Mouse (Mus musculus) intestine, embryonic 14.5 days (tissue): ENCODE data around the gene Cdc6. TPM values are rescaled to one million over a fixed set of nuclear protein-coding genes. Genes with fewer than 3 reads are reported as not detected.

ENCODE experiments used
- ATAC-seq: fragments of 200-750 bp; cut with Nextera tagmentation; replicated peaks from 2 replicates; pipeline ENCODE4 v1.8.0; 2017; ENCODE audit warnings: low read depth, moderate number of reproducible peaks, moderate TSS enrichment, moderate library complexity; ENCODE audit not compliant: low FRiP score, low TSS enrichment
- DNase-seq: peaks from one replicate; pipeline ENCODE4 v3.0.0-alpha.2; 2018; ENCODE audit warnings: low spot score
- H3K27ac ChIP-seq: fragments of 300-500 bp; sonication (generic); 2 replicates; pipeline ENCODE4 v1.5.1; 2014; ENCODE audit warnings: low read depth, mild to moderate bottlenecking, control low read depth
- H3K27me3 ChIP-seq: fragments of 300-500 bp; sonication (generic); replicated peaks from 2 replicates; pipeline ENCODE4 v1.6.1; 2014; ENCODE audit warnings: low read length, control low read depth; ENCODE audit not compliant: control insufficient read depth, insufficient read depth
- H3K36me3 ChIP-seq: fragments of 300-500 bp; sonication (generic); 2 replicates; pipeline ENCODE4 v1.6.1; 2014; ENCODE audit warnings: low read length, control low read depth; ENCODE audit not compliant: control insufficient read depth, insufficient read depth
- H3K4me1 ChIP-seq: fragments of 300-500 bp; sonication (generic); replicated peaks from 2 replicates; pipeline ENCODE4 v1.6.1; 2014; ENCODE audit warnings: low read length, control low read depth, mixed read lengths; ENCODE audit not compliant: control insufficient read depth, insufficient read depth
- H3K4me2 ChIP-seq: fragments of 300-500 bp; sonication (generic); 2 replicates; pipeline ENCODE4 v1.6.1; 2014; ENCODE audit warnings: low read length
- H3K4me3 ChIP-seq: fragments of 300-500 bp; sonication (generic); 2 replicates; pipeline ENCODE4 v1.5.1; 2014; ENCODE audit warnings: low read depth, low read length, control low read depth, mixed read lengths
- H3K9ac ChIP-seq: fragments of 300-500 bp; sonication (generic); 2 replicates; pipeline ENCODE4 v1.6.1; 2014; ENCODE audit warnings: mild to moderate bottlenecking, low read length
- H3K9me3 ChIP-seq: fragments of 300-500 bp; sonication (generic); 2 replicates; pipeline ENCODE4 v1.6.1; 2016; ENCODE audit warnings: low read length, control low read depth; ENCODE audit not compliant: control insufficient read depth
- WGBS: fragments of 180-500 bp; shearing (Covaris S2); extraction: QIAGEN DNeasy Blood & Tissue Kit; methylation state at CpG from one replicate; pipeline ENCODE4 v1.1.7; 2014; 5-methylcytosine and 5-hydroxymethylcytosine counted together
- polyA plus RNA-seq: library from polyadenylated mRNA; unstranded; fragments of >200 nt; fragmentation: Nextera tagmentation; extraction: Ambion mirVana; gene quantifications from 2 replicates; pipeline ENCODE4 v1.2.1, GENCODE M21; 2014

The Cdc6 gene
- polyA plus RNA-seq, 1 experiment from 2014 or later, result 32.9 TPM

GRCm38 (mm10) chr11:98872040-98872439 lies 35.6 kb upstream of the Cdc6 start:
- Histone ChIP-seq H3K4me3 (no peak overlapping the region), H3K4me1 (no peaks in the 10 kb centered on the region), H3K36me3 (peaks cover 47% of the 10 kb centered on the region), H3K9me3 (no peaks in the 10 kb centered on the region), H3K4me2 (no peak overlapping the region), H3K27ac (no peak overlapping the region), H3K9ac (no peak overlapping the region), H3K27me3 (no peaks in the 10 kb centered on the region)
- no peak for ATAC-seq
- WGBS, result 59% methylated on average over 4 of the region's 4 CpGs
- no peak for DNase-seq

GRCm38 (mm10) chr11:98873900-98874299 lies 33.7 kb upstream of the Cdc6 start:
- Histone ChIP-seq H3K27ac (no peak overlapping the region), H3K4me3 (no peak overlapping the region), H3K9ac (no peak overlapping the region), H3K9me3 (no peaks in the 10 kb centered on the region), H3K36me3 (peaks cover 29% of the 10 kb centered on the region), H3K27me3 (no peaks in the 10 kb centered on the region), H3K4me1 (no peaks in the 10 kb centered on the region), H3K4me2 (no peak overlapping the region)
- no peak for DNase-seq
- 88% methylated on average over 9 of the region's 9 CpGs for WGBS
- ATAC-seq, result no peak

- no peak overlapping the region for H3K4me2 ChIP-seq
- 84% methylated on average over 9 of the region's 9 CpGs for WGBS
- ATAC-seq, result no peak
- no peaks in the 10 kb centered on the region for H3K9me3 ChIP-seq
- no peak for DNase-seq
- no peak overlapping the region for H3K9ac ChIP-seq
- no peak overlapping the region for H3K4me3 ChIP-seq
- H3K27ac ChIP-seq, result no peak overlapping the region
- H3K4me1 ChIP-seq, result no peaks in the 10 kb centered on the region
- no peaks in the 10 kb centered on the region for H3K27me3 ChIP-seq
- H3K36me3 ChIP-seq, result peaks cover 20% of the 10 kb centered on the region; the same call in 1 of the 2 replicates
Measured at GRCm38 (mm10) chr11:98877001-98877400, 30.6 kb upstream of the Cdc6 start.

GRCm38 (mm10) chr11:98887703-98888102 lies 19.9 kb upstream of the Cdc6 start:
- Histone ChIP-seq H3K4me2 (no peak overlapping the region), H3K4me3 (no peak overlapping the region), H3K36me3 (peaks cover 75% of the 10 kb centered on the region), H3K9me3 (no peaks in the 10 kb centered on the region), H3K27ac (no peak overlapping the region), H3K4me1 (no peaks in the 10 kb centered on the region), H3K9ac (no peak overlapping the region), H3K27me3 (no peaks in the 10 kb centered on the region)
- WGBS, result 95% methylated on average over 3 of the region's 3 CpGs
- DNase-seq (no peak), ATAC-seq (no peak)

GRCm38 (mm10) chr11:98889077-98889476 lies 18.5 kb upstream of the Cdc6 start:
- Histone ChIP-seq H3K4me3 (no peak overlapping the region), H3K9ac (no peak overlapping the region), H3K27me3 (no peaks in the 10 kb centered on the region), H3K27ac (no peak overlapping the region), H3K4me1 (no peaks in the 10 kb centered on the region), H3K4me2 (no peak overlapping the region), H3K36me3 (peaks cover 89% of the 10 kb centered on the region), H3K9me3 (no peaks in the 10 kb centered on the region)
- ATAC-seq, result no peak
- no peak for DNase-seq
- 97% methylated on average over 4 of the region's 4 CpGs for WGBS

GRCm38 (mm10) chr11:98889977-98890376 lies 17.6 kb upstream of the Cdc6 start:
- DNase-seq (no peak), ATAC-seq (no peak)
- no peak overlapping the region for H3K27ac ChIP-seq
- H3K9me3 ChIP-seq, result no peaks in the 10 kb centered on the region
- H3K4me2 ChIP-seq, result no peak overlapping the region
- H3K4me1 ChIP-seq, result no peaks in the 10 kb centered on the region
- peaks cover 84% of the 10 kb centered on the region for H3K36me3 ChIP-seq
- WGBS, result 90% methylated on average over 5 of the region's 5 CpGs
- no peaks in the 10 kb centered on the region for H3K27me3 ChIP-seq
- H3K4me3 ChIP-seq, result no peak overlapping the region
- no peak overlapping the region for H3K9ac ChIP-seq

GRCm38 (mm10) chr11:98892426-98892825 lies 15.2 kb upstream of the Cdc6 start:
- Histone ChIP-seq H3K36me3 (peaks cover 83% of the 10 kb centered on the region), H3K4me3 (no peak overlapping the region), H3K27ac (no peak overlapping the region), H3K4me2 (no peak overlapping the region), H3K9ac (no peak overlapping the region), H3K4me1 (no peaks in the 10 kb centered on the region), H3K27me3 (no peaks in the 10 kb centered on the region), H3K9me3 (no peaks in the 10 kb centered on the region)
- ATAC-seq, result no peak
- WGBS, result 58% methylated on average over 5 of the region's 5 CpGs
- no peak for DNase-seq

GRCm38 (mm10) chr11:98900529-98901125 lies 7.0 kb upstream of the Cdc6 start:
- H3K4me1 ChIP-seq, result peaks cover 12% of the 10 kb centered on the region
- H3K9me3 ChIP-seq, result no peaks in the 10 kb centered on the region
- no peaks in the 10 kb centered on the region for H3K27me3 ChIP-seq
- no peak overlapping the region for H3K4me2 ChIP-seq
- H3K9ac ChIP-seq, result no peak overlapping the region
- H3K4me3 ChIP-seq, result no peak overlapping the region
- WGBS, result 81% methylated on average over 12 of the region's 12 CpGs
- peaks cover 73% of the 10 kb centered on the region for H3K36me3 ChIP-seq
- no peak for DNase-seq
- H3K27ac ChIP-seq, result no peak overlapping the region
- no peak for ATAC-seq

GRCm38 (mm10) chr11:98902621-98903245 lies 4.9 kb upstream of the Cdc6 start:
- Histone ChIP-seq H3K27me3 (no peaks in the 10 kb centered on the region), H3K36me3 (peaks cover 52% of the 10 kb centered on the region)

More at GRCm38 (mm10) chr11:98902621-98903245, 4.9 kb upstream of the Cdc6 start:
- Histone ChIP-seq H3K4me2 (no peak overlapping the region), H3K27ac (peak overlapping the region; percentile 69; the same call in 1 of the 2 replicates), H3K9me3 (no peaks in the 10 kb centered on the region), H3K9ac (no peak overlapping the region), H3K4me1 (peaks cover 16% of the 10 kb centered on the region), H3K4me3 (no peak overlapping the region)
- DNase-seq (no peak), ATAC-seq (no peak)
- WGBS, result 16% methylated on average over 10 of the region's 10 CpGs
